Mouse (Mus musculus): Measurements from ENCODE around the gene Plekho2. TPM values are rescaled to one million over a fixed set of nuclear protein-coding genes. Genes with fewer than 3 reads are reported as not detected.
A peak's percentile ranks its signal among the peaks of the same experiment; 100 is the strongest.

Plekho2 gene
- polyA plus RNA-seq, 1 experiment from 2014 or later: 11.3 TPM

DNA sequence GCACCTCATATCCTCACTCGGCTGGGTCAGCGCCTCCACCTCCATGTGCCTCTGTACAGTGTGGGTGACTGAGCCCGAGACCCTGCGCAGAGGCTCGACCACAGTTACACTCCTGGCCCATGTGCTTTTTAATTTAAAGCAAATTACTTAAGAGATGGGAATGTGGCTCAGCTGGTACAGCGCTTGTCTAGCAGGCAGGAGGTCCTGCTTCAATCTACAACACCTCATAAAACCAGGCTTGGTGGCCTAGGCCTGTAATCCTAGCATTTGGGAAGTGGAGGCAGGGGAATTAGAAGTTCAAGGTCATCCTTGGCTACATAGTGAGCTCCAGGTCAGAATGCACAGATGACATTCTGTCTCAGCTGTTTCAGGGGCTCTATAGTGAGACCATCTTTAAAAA is 21.0 kb downstream of the Plekho2 start:
- H3K9me3 ChIP-seq (ENCODE audit: control insufficient read depth, low read length): no peaks in the 10 kb centered on the region
- H3K27ac ChIP-seq (ENCODE audit: low read length): no peak overlapping the region
- peaks cover 3% of the 10 kb centered on the region for H3K36me3 ChIP-seq (ENCODE audit: control insufficient read depth, insufficient read depth, low read length)
- no peak overlapping the region for H3K4me3 ChIP-seq (ENCODE audit: low read length)
- no peak overlapping the region for H3K9ac ChIP-seq (ENCODE audit: low read depth, low read length)
- WGBS: 94% methylated on average over 6 of the region's 6 CpGs
- peaks cover 27% of the 10 kb centered on the region for H3K4me1 ChIP-seq (ENCODE audit: control insufficient read depth, insufficient read depth, low read length)
- H3K4me2 ChIP-seq (ENCODE audit: low read depth, low read length): no peak overlapping the region
- no peak for ATAC-seq
- H3K27me3 ChIP-seq (replicated peaks; ENCODE audit: control insufficient read depth, insufficient read depth, low read length): no peaks in the 10 kb centered on the region

DNA sequence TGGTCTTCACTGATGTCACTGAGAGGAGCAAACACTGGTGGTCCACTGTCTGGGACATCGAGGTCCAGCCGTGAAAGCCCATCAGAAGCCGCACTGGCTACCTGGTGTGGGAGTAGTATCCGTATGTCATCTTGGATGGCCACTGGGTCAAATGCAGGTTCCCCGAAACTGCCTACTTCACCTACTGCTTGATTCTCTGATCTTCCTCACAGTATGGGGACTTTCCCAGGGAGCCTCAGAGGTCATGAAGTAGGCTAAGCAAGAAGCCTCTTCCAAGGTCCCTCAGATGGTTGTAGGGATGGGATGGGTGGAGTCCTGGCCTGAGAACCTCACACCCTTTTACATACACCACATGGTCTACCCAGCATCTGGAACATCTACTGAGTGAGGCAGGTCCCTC is 22.9 kb downstream of the Plekho2 start:
- peaks cover 24% of the 10 kb centered on the region for H3K4me1 ChIP-seq (ENCODE audit: control insufficient read depth, insufficient read depth, low read length)
- 95% methylated on average over 5 of the region's 5 CpGs for WGBS
- no peak overlapping the region for H3K9ac ChIP-seq (ENCODE audit: low read depth, low read length)
- H3K27ac ChIP-seq (ENCODE audit: low read length): no peak overlapping the region
- ATAC-seq: no peak
- no peaks in the 10 kb centered on the region for H3K27me3 ChIP-seq (replicated peaks; ENCODE audit: control insufficient read depth, insufficient read depth, low read length)
- no peak overlapping the region for H3K4me2 ChIP-seq (ENCODE audit: low read depth, low read length)
- no peaks in the 10 kb centered on the region; the same call in 1 of the 2 replicates for H3K36me3 ChIP-seq (ENCODE audit: control insufficient read depth, insufficient read depth, low read length)
- H3K9me3 ChIP-seq (ENCODE audit: control insufficient read depth, low read length): no peaks in the 10 kb centered on the region
- H3K4me3 ChIP-seq (ENCODE audit: low read length): no peak overlapping the region

GRCm38 (mm10) chr9:65556349-65556748 is 23.5 kb downstream of the Plekho2 start:
- Histone ChIP-seq H3K36me3 (ENCODE audit: control insufficient read depth, insufficient read depth, low read length) (no peaks in the 10 kb centered on the region; the same call in 1 of the 2 replicates), H3K4me2 (ENCODE audit: low read depth, low read length) (no peak overlapping the region), H3K9ac (ENCODE audit: low read depth, low read length) (no peak overlapping the region), H3K27me3 (replicated peaks; ENCODE audit: control insufficient read depth, insufficient read depth, low read length) (no peaks in the 10 kb centered on the region), H3K27ac (ENCODE audit: low read length) (no peak overlapping the region), H3K4me1 (ENCODE audit: control insufficient read depth, insufficient read depth, low read length) (peaks cover 24% of the 10 kb centered on the region), H3K9me3 (ENCODE audit: control insufficient read depth, low read length) (no peaks in the 10 kb centered on the region), H3K4me3 (ENCODE audit: low read length) (no peak overlapping the region)
- 95% methylated on average over 8 of the region's 8 CpGs for WGBS
- ATAC-seq: no peak

GRCm38 (mm10) chr9:65555621-65556020 is 24.2 kb downstream of the Plekho2 start:
- H3K9me3 ChIP-seq (ENCODE audit: control insufficient read depth, low read length): no peaks in the 10 kb centered on the region
- 71% methylated on average over 4 of the region's 4 CpGs for WGBS
- H3K9ac ChIP-seq (ENCODE audit: low read depth, low read length): no peak overlapping the region
- no peak overlapping the region for H3K4me3 ChIP-seq (ENCODE audit: low read length)
- H3K27me3 ChIP-seq (replicated peaks; ENCODE audit: control insufficient read depth, insufficient read depth, low read length): no peaks in the 10 kb centered on the region
- ATAC-seq: no peak
- no peaks in the 10 kb centered on the region; the same call in 1 of the 2 replicates for H3K36me3 ChIP-seq (ENCODE audit: control insufficient read depth, insufficient read depth, low read length)
- no peak overlapping the region for H3K4me2 ChIP-seq (ENCODE audit: low read depth, low read length)
- peaks cover 28% of the 10 kb centered on the region for H3K4me1 ChIP-seq (ENCODE audit: control insufficient read depth, insufficient read depth, low read length)
- peak overlapping the region; percentile 79 for H3K27ac ChIP-seq (ENCODE audit: low read length)

DNA sequence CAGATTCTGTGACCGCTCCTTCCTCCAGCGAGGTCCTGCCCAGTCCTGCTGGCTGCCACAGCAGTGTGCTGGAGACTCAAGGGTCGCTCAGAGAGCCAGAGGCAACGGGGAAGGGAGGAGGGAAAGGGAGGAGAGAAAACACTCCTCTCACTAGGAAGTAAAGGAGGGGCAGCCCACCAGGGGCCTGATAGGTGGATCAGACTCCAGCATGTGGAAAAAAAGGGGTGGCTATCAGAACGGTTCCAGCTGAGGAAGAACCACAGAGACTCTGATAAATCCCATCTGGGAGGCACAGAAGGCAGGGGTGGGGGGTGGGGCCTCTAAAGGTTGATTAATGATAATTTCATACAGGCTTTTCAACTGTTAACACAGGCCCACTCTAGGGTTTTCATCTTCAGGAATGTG is 24.8 kb downstream of the Plekho2 start:
- Histone ChIP-seq H3K27me3 (replicated peaks; ENCODE audit: control insufficient read depth, insufficient read depth, low read length) (no peaks in the 10 kb centered on the region), H3K4me2 (ENCODE audit: low read depth, low read length) (no peak overlapping the region), H3K27ac (ENCODE audit: low read length) (peak overlapping the region; percentile 79), H3K9me3 (ENCODE audit: control insufficient read depth, low read length) (no peaks in the 10 kb centered on the region), H3K4me1 (ENCODE audit: control insufficient read depth, insufficient read depth, low read length) (peaks cover 30% of the 10 kb centered on the region), H3K36me3 (ENCODE audit: control insufficient read depth, insufficient read depth, low read length) (no peaks in the 10 kb centered on the region; the same call in 1 of the 2 replicates), H3K4me3 (ENCODE audit: low read length) (no peak overlapping the region), H3K9ac (ENCODE audit: low read depth, low read length) (peak overlapping the region; percentile 54)
- ATAC-seq: peak; percentile 70
- 5% methylated on average over 5 of the region's 5 CpGs for WGBS

DNA sequence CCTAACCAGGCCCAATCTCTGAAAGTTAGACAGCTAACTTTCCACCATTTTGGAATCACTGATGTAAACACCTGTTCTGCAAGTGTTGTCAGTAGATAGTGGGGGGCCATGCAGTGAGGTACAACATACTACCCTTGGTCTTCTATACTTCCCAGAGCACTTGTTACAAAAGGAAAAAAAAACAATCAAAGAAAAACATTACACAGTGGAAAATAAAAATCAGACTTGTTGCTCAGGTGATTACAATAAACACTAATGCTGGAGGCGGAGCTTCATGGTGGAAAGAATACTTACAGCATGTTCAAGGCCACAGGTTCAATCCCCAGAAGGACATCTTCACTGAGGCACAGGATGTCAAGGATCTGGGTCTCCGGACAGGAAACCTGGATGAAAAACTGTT is 27.1 kb downstream of the Plekho2 start:
- Histone ChIP-seq H3K9ac (ENCODE audit: low read depth, low read length) (no peak overlapping the region), H3K27ac (ENCODE audit: low read length) (no peak overlapping the region), H3K4me3 (ENCODE audit: low read length) (no peak overlapping the region), H3K4me2 (ENCODE audit: low read depth, low read length) (no peak overlapping the region), H3K27me3 (replicated peaks; ENCODE audit: control insufficient read depth, insufficient read depth, low read length) (no peaks in the 10 kb centered on the region), H3K9me3 (ENCODE audit: control insufficient read depth, low read length) (no peaks in the 10 kb centered on the region), H3K4me1 (ENCODE audit: control insufficient read depth, insufficient read depth, low read length) (peaks cover 30% of the 10 kb centered on the region), H3K36me3 (ENCODE audit: control insufficient read depth, insufficient read depth, low read length) (no peaks in the 10 kb centered on the region; the same call in 1 of the 2 replicates)
- no peak for ATAC-seq
- WGBS: 97% methylated on average over 2 of the region's 2 CpGs

DNA sequence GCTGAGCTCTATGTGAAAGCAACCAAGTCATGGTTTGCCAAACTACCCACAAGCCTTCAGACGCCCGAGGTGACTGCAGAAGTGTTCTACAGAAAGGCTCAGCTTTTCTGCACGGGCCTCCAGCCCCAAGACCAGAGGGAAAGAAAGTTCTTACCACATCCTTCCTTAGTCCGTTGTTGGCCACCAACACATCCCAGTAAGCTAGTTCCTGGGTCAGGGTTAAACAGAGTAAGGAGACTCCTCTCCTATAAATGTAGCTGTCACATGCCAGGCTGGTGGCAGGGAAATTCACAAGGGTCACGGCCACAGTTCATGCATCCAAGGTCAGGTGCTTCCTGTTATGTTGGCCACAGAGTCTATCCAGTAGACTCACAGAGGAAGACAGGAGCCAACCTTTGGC is 27.7 kb downstream of the Plekho2 start:
- Histone ChIP-seq H3K9me3 (ENCODE audit: control insufficient read depth, low read length) (no peaks in the 10 kb centered on the region), H3K4me3 (ENCODE audit: low read length) (no peak overlapping the region), H3K36me3 (ENCODE audit: control insufficient read depth, insufficient read depth, low read length) (no peaks in the 10 kb centered on the region; the same call in 1 of the 2 replicates), H3K27ac (ENCODE audit: low read length) (peak overlapping the region; percentile 90), H3K4me1 (ENCODE audit: control insufficient read depth, insufficient read depth, low read length) (peaks cover 30% of the 10 kb centered on the region), H3K9ac (ENCODE audit: low read depth, low read length) (no peak overlapping the region), H3K27me3 (replicated peaks; ENCODE audit: control insufficient read depth, insufficient read depth, low read length) (no peaks in the 10 kb centered on the region), H3K4me2 (ENCODE audit: low read depth, low read length) (no peak overlapping the region)
- no peak for ATAC-seq
- WGBS: 78% methylated on average over 5 of the region's 5 CpGs

DNA sequence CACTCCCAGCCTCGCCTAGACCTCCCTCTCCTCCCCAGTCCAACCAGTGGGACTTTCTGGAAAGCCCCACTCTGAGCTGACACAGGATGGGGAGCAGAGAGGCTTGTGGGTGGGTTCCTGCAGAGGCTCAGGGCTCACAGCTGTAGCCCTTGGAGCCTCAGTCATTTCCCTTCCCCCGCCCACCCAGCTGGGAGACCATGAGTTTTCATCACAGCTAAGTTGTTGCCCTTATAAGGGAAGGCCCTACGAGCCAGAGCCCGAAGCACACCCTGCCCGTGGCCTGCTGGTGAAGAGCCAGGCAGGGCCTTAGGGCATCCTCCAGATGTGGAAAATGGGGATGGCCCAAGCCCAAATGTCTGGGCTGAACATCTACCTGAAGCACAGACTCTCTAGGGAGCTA is 28.8 kb downstream of the Plekho2 start:
- peak; percentile 82 for ATAC-seq
- Histone ChIP-seq H3K27ac (ENCODE audit: low read length) (peak overlapping the region; percentile 90), H3K27me3 (replicated peaks; ENCODE audit: control insufficient read depth, insufficient read depth, low read length) (no peaks in the 10 kb centered on the region), H3K4me2 (ENCODE audit: low read depth, low read length) (no peak overlapping the region), H3K4me3 (ENCODE audit: low read length) (no peak overlapping the region), H3K9ac (ENCODE audit: low read depth, low read length) (no peak overlapping the region), H3K4me1 (ENCODE audit: control insufficient read depth, insufficient read depth, low read length) (peaks cover 30% of the 10 kb centered on the region), H3K36me3 (ENCODE audit: control insufficient read depth, insufficient read depth, low read length) (no peaks in the 10 kb centered on the region), H3K9me3 (ENCODE audit: control insufficient read depth, low read length) (no peaks in the 10 kb centered on the region)
- 19% methylated on average over 5 of the region's 5 CpGs for WGBS

GRCm38 (mm10) chr9:65550079-65550831 is 29.6 kb downstream of the Plekho2 start:
- H3K4me2 ChIP-seq (ENCODE audit: low read depth, low read length): no peak overlapping the region
- peaks cover 27% of the 10 kb centered on the region for H3K4me1 ChIP-seq (ENCODE audit: control insufficient read depth, insufficient read depth, low read length)
- no peak for ATAC-seq
- peak overlapping the region; percentile 90 for H3K27ac ChIP-seq (ENCODE audit: low read length)
- H3K36me3 ChIP-seq (ENCODE audit: control insufficient read depth, insufficient read depth, low read length): no peaks in the 10 kb centered on the region
- WGBS: 31% methylated on average over 7 of the region's 7 CpGs
- no peaks in the 10 kb centered on the region for H3K27me3 ChIP-seq (replicated peaks; ENCODE audit: control insufficient read depth, insufficient read depth, low read length)
- no peaks in the 10 kb centered on the region for H3K9me3 ChIP-seq (ENCODE audit: control insufficient read depth, low read length)
- H3K9ac ChIP-seq (ENCODE audit: low read depth, low read length): no peak overlapping the region
- H3K4me3 ChIP-seq (ENCODE audit: low read length): no peak overlapping the region

All from intestine, embryonic 16.5 days (tissue).